Mouse (Mus musculus) right cerebral cortex, adult 18-20 months (tissue): ENCODE results near the gene Gm33543.

Source experiments
- DNase-seq: peaks from one replicate; pipeline ENCODE4 v3.0.0; 2022; ENCODE audit warnings: mixed read lengths

The Gm33543 gene

DNA sequence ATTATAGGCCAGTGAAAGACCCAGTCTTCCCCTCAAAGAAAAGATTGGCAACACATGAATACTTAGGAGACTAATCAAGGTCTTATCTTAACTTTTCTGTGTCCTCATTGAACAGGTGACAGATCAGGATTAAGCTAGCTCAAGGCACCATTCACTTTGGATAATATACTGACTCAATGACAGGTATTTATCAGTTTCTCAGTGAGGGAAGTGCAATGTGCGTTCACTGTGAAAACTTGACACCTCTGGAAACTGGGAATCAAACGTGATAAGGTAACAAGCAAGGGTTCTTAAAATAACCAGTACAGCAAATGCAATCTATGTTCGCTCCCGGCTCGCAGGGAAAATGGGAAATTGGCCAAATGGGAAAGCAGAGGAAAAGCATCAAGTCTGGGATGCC lies 11.8 kb downstream of the Gm33543 start:
- DNase-seq, result no peak

DNA sequence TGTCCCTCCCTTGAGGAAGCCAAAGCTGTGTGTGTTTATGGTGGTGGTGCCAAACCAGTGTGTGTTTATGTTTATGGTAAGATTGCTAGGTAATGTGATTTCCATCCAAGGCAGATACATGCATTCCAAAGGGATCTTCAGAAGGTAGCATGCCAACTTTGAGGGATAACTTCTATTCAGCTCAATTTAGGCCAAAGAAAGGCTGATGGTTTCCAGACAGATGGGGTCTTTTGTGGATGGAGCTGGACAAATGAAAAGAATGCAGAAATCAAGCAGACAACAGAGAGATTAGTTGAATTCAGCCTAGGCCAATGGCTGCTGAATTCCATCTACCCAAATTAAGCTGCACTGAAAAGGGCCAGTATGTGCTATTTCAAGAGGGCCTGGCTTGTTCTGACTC lies 13.3 kb downstream of the Gm33543 start:
- no peak for DNase-seq

DNA sequence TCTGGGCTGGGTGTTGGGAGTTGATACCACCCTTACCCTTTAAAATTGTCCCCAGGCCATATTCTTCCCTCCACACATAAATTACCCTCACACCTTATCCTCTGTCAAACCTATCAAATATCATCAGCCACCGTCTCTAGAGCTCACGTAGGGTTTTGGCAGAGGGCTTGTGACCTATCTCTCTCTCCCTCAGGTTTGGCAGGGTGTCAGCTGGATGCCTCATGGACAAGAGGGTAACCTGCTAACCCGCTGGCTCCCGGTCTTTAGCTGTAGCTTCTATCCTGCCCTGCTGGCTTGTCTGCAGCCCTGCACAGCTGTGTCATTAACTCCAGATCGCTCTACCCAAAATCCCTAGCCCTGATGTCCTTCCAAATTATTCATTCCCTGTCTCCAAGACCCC lies 14.4 kb downstream of the Gm33543 start:
- no peak for DNase-seq

DNA sequence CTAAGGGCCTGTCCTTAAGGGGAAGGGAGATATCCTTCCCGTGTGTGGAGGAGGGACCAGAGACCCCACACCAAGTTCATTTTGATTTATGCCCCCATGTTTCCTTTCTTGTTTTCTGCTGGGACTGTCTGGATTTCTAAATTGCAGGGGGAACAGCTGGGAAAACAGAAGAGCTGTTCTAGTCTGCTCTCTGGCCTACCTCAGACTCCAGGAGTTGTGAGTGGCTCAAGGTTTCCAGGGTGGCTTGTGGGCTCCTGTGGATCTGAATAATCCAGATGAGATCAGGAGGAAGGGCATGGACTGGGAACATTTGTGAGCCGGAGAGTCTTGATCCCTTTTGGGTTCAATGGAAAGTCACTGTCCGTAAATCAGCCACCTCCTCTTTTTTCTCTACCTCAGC lies 17.1 kb downstream of the Gm33543 start:
- DNase-seq, result no peak

DNA sequence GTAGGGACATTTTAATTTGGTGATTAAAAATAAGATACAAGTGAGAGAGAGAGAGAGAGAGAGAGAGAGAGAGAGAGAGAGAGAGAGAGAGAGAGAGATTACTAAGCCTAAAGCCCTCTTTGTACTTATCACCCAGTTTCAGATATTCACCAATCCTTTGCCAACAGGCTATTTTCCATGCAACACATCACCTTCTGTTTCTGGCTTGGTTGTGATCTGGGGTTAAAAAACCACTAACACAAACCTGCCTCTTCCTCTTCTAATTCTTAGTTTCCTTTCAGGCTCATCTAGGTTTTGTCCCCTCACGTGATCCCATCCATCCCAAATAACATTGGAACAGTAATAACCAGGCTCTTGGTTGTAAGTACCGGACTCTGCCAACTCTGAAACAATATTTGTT lies 24.2 kb downstream of the Gm33543 start:
- DNase-seq, result no peak

DNA sequence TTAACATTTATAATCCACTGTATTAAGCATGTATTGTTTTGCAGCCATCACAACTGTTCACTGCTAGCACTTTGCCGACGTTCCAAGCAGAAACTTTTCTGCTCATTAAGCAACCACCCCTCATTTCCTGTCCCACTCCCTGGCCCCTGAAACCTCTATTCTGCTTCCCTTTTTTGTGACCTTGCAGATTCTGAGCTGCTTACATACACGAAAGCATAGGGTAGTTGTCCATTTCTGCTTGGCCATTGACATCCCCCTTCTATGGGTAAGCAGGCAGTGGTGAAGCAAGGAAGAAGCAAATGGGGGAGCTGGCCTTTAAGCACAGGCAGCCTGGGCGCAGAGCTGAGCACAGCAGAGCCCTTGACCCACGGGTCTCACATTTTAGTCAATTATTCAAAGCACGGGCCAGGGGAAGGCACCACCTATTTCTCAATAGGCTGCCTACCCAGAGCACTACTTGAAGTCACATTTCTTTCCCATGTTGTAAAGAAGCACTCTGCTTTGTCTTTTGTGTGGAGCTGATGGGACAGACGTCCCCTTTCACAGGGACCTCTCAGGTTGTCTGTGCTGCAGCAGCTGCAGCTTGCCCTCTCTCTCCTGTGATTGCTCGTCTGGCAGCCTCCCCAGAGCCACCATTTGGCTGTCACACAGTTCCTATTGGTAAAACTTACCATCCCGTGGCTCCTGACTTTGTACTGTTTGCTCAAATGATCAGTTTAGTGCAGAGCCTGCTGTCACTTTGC lies 25.1 kb downstream of the Gm33543 start:
- no peak for DNase-seq

DNA sequence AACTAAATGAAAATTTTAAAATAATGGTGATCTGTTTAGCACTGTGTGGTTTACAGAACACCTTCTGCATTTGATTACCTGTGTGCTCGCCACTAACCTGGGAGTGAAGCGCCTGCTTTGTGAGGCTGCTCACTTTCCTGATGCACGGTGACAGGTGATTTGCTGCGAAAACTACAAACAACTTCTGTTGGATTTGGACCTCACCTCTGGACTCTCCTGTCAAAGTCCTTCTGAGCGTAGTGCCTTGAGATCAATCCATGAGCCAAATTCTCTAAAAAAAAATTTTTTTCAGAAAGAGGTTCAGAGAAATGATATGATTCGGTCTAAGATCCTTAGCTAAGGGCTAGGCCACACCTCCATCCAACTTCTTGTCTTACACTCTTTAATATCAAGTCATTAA lies 28.4 kb downstream of the Gm33543 start:
- DNase-seq, result no peak

DNA sequence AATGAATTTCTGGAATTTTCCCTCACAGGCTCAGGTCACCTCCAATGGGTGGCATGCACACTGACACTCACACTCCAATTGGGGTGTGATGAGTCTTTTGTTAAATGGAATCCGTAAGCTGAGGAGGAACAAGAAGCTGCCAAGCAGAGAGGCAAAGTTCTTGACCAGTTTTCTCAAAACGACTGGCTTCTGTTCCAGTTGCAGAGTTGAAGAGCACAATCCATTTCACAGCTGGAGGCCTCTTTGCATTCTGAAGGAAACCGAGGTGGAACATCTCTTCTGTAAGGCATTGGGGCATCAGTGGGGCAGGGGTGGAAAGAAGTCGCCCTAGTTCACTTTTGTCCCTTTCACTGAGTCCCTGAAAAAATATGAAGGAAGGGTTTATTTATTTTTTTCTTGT lies 30.9 kb downstream of the Gm33543 start:
- DNase-seq, result no peak

DNA sequence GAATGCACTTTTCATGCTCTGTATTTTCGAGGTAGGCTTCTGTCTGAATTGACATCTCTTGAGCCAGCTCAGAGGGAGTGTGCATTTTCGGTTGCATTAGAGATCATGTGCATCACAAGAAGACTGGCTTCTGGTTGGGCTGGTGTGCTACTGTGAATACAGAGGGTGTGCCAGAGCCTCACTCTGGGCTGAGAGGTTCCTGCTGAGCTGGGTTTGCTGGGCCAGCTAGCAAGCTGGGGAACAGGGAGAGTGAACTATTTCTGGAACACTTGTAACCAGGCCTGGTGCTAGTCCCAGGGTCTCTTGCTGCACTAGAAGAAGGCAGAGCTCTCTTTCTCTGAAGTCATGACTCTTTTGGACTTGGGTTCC lies 41.3 kb downstream of the Gm33543 start:
- no peak for DNase-seq

DNA sequence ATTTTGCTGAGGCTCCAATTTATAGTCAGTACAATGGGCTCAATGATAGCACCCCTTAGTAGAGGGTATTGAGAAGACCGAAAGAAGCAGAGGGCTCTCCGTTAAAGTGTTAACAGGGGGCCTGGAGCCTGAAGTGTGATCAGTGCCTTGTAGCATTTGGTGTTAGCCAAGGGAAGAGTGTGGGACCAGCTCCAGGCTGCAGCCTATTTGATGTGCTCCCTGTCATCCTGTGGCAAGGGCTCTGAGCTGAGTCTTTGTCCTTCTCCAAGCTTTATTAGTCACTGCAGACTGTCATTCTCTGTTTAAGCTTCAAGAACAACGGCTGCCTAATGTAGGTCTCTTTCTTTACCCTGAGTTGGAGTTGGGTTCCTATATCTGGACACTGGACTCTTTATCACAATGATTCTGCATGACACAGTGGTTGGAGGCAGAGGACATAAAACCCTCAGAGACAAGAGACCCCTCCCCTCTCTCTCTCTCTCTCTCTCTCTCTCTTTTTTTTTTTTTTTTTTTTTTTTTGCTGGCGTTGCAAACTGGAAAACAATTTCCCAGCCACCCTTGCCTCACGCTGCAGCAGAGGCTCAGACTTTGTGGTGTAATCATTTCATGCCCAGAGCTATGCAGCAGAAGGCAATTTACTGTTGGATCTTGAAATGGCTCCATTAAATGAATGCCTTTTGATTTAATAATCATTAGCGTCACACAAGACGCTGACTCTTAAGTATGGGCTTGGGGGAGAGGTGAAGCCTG lies 41.9 kb downstream of the Gm33543 start:
- no peak for DNase-seq

DNA sequence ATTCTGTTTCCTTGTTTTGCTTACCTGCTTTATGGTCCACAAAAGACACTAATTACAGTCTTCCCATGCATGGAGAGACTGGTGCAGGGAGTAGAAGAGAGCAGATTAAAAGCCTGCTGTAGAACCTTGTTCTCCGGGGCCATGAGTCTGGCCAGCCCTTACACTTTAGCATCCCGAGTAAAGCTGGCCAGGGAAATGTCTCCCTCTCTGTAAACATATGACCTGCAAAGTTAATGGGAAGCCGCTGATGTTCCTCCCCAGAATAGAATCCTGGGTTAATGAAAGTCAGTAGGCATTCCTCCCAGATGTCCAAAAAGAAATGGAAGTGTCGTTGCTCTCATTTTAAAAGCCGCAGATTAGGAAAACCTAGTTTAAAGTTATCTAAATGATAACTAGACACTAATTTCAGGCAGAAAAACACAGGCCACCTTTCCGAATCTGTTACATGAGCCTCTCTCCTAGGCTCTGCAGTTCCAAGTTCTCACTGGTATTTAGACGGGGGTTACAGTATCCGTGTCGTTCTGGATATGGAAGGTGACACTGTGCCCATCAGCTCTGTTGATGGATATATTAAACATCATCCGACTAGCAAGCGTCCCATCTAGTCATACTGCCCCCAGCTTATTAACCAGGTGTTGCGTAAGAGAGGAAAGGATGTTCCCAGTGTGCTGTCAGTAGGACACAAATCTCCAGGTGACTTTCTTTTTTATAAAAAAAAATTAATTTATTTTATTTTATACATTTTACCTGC lies 44.9 kb downstream of the Gm33543 start:
- no peak for DNase-seq

DNA sequence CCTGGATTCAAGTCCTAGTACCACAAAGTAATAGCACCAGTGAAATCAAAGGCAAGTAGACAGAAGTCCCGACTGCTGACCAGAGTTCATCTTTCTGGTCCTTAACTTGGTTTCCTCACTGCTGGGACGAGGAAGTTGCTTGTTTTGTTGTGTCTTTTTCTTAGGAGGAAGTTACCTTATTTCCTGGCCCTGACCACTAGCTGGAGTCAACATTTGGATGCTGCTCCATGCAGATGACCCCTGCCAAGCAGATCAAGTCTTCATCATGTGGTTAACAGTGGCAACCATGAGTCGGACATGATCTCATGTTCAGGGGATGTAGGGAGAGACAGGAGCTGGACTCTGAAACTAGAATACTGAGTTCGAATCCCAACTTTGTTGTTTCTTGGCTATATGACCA lies 47.2 kb downstream of the Gm33543 start:
- DNase-seq, result no peak

DNA sequence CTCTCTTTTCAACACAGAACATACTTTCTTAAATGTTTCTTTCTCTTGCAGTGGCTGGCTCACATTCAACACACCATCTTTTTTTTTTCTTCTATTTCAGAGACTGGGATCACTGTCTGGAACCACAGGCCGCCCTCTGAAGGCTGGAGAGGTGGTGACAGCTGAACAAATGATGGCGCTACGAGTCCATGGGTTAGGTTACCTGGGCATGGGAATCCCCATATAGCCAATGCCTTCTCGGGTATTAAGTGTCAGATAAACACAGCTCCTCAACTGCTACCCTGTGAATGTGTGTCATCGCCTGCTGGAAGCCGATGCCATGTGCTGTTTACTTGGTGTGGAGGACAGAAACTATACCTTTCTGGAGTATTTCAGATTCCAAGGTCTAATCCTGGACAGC lies 48.0 kb downstream of the Gm33543 start:
- DNase-seq, result no peak

DNA sequence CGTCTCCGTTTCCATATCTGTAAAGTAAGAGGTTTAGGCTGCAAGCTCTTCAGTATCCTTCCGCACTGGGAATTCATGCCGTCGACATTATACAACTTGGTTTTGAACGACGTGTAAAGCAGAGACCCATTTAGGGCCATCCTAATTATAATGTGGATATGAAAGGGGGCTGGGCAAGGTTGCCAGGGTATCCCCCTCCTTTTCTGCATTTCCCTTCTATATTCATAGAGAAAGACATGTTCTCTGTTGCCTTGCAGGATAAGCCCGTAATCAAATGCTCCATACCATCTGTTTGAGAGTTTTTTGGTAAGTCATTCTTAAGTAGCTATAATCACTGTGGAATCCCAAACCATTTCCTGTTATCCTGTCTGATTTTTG lies 51.3 kb downstream of the Gm33543 start:
- DNase-seq, result no peak

DNA sequence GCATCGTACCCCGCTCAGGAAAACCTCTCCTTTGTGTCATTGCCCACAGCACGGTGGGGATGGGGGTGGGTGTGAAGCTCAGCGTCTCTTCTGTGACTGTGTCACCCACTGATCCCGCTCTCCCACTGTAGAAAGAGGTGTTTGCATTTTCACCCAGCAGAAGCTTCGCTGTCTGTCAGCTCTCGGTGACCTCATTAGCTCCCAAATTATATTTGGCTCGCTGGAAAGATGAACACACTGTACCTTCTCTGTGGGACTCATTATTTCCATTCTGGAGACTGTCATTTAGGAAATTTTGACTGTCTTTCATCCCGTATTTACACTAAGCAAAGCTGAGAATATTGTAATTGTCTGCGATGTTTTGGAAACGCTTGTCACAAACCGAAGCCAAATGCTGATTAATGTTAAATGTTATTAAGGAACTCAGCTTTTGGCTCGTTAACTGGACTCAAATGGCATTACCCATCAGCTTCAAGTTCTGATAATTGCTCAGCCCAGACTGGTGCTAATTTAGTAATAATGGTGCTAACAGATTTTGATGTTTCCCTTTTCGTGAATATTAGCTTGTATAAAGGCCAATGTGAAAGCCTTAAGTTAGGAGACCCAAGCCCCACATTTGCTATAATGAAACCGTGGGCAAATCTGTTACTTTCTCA lies 51.8 kb downstream of the Gm33543 start:
- DNase-seq, result peak; percentile 30

DNA sequence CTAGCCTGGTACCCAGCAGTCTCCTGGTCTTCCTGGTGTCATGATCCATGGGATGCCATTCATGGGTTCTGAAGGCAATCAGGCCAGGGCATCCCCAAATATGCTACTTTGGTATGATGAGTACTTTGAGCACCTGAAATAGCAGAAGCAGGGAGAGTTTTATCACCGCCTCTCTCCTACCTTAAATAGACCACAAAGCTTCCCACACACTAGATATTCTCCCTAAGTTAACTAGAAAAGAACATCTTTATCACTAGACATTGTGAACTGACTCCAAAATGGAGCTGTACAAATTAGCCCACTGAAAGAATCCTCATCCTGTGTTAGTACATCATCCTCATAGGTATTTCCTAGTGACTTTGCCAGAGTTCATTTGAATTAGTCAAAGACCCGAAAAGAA lies 55.6 kb downstream of the Gm33543 start:
- DNase-seq, result peak; percentile 30

DNA sequence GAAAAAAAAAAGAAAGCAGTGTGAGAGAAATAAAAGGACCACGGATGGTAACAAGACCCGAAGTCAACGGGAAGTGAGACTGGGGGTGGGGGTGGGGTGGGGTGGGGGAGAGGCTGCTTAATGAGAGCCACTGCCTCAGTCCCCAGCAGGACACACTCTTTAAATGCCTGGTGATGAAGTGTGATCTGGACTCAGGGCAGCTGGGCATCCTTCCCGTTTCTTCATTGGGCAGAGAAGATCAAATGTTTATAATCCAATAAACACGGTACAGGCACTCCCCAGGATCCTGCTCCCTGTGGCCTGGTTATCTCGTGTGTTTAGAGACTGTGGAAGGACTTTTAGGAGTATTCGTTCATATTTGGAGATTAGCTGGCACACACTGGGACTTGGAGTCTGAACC lies 57.9 kb downstream of the Gm33543 start:
- DNase-seq, result no peak

DNA sequence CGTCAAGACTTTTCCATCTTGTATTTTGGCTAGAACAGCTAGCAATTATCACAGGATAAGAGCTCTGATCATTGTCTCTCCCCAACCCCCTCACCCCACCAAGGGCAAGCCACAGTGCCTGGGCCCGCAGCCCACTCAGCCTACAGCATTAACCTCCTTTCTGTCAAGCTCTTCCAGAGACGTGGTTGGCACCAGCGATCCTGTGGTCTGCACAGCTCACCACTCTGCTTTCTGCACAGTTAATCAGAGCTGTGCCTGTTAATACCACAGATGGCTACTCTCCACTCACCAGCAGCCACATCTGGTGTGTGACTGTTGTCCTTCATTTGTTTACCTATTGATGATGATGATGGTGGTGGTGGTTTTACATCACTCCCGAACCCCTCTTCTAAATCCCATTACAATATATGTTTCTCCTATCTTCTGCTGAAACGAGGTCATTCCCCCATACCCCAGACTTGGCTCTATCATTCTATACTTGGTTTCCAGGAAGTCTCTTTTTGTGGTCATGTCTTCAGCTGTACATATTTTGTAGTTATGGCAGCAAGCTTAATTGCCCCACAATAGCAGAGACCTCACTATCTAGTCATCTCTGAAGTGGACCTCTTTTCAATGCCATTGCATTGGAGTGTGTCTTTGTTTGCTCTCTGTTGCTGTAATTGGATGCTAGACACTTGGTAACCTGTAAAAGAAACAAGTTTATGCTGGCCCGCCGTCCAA lies 61.7 kb downstream of the Gm33543 start:
- no peak for DNase-seq

DNA sequence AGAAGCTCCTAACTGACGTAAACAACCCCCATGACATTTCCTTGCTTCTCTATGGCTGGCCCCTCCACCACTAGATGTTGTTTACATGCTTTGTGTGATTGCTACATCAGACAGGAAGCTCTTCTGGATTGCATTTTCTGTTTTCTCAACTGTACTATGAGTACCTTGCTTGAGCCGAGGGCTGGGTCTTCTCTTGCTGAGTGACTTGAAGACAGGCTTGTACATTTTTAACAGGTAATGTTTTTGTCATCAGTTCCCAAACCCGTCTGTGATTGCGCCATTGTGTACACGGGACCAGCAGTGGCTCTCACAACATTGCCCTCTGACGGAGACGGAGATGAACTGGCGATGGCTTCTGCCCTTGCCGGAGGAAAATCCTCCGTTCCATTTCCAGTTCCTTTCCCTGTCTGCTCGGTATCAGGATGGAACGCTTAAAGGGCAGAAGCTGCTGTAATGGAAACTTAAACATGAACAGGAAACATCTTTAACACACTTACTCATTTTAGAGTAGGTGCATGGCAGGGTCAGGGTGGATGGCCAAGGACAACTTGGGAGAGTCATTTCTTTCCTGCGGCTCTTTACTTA lies 62.8 kb downstream of the Gm33543 start:
- no peak for DNase-seq

DNA sequence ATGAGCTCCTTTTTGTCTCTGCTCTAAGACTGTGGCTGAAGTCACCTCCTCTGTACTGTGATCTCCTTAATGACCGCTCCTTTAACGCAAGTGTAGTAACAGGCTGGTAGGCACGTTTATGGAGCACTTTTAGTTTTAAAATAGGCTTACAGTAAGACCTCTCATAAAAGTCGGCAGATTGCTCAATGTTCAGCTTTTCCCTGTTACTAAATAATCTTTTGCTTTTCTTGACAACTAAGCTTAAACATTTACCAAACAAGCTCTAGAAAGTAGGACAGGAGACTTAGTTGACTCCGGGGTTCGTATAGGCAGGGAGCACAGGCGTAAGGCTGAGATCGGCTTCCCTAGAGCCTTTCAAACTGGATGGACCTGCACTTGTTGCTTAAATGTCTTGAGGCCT lies 64.1 kb downstream of the Gm33543 start:
- DNase-seq, result no peak

DNA sequence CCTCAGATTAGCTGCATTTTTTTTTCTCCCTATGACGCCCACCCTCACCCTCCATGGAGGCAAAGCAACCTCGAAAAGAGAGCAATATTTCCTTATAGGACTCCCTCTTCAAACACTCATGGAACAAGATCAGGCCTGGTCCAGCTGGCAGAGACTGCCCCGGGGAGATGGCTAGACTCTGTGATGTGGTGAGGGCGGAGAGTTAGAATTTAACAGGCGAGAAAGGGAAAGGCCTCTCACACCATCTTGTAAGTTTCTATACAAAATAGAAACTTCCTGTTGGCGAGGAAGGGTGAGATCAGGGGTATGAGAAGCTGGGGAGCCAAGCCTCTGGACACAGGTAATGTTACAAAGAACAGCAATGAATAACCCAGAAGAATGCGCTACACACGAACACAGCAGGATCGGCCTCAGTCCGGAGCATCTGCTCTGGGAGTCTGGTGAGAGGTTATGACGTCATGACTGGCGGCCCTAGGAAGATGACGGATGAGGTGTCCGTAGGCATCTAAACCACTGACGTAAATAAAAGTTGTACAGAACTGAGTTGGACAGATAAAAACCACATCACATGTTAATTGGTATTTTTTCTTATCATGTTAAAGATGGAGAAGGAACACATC lies 64.9 kb downstream of the Gm33543 start:
- no peak for DNase-seq

DNA sequence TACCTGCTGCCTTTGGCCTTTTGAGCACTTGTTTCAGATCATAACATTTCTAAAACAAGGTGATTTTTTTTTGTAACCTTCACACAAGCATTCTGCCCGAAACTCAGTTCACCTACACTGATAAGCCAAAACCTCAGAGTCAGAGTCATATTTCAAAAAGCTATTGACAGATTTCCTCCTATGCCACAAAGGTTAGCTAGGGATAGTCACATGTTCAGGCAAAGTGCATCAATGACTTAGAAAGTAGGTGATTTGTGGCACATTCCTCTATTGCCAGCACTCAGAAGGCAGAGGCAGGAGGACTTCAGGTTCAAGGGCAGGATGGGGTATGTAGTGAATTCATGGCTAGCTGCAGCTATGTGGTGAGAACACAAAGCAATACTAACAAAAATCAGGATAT lies 65.7 kb downstream of the Gm33543 start:
- DNase-seq, result no peak
